Mouse (Mus musculus) E14TG2a.4 (cell line): ENCODE data around the gene Fmo1.

Experiments used
- H3K27me3 ChIP-seq: 2 replicates; pipeline ENCODE4 v1.6.1; 2014; ENCODE audit warnings: low read length, control low read depth; ENCODE audit not compliant: insufficient read depth
- H3K36me3 ChIP-seq: 2 replicates; pipeline ENCODE4 v1.6.1; 2014; ENCODE audit warnings: low read length, control low read depth; ENCODE audit not compliant: insufficient read depth
- H3K4me1 ChIP-seq: replicated peaks from 2 replicates; pipeline ENCODE4 v1.6.1; 2014; ENCODE audit warnings: low read depth, low read length, control low read depth
- H3K4me3 ChIP-seq: replicated peaks from 2 replicates; pipeline ENCODE4 v1.5.1; 2014; ENCODE audit warnings: mild to moderate bottlenecking, low read length
- H3K9me3 ChIP-seq: 2 replicates; pipeline ENCODE4 v1.6.1; 2014; ENCODE audit warnings: low read length, control low read depth
- CTCF ChIP-seq: conservative IDR thresholded peaks from 2 replicates; pipeline ENCODE4 v1.5.1; 2014; ENCODE audit warnings: low read length
- NANOG ChIP-seq: IDR thresholded peaks from 2 replicates; pipeline ENCODE4 v1.6.1; 2014; ENCODE audit warnings: borderline replicate concordance, low read length, mixed read lengths
- POU5F1 ChIP-seq: IDR thresholded peaks from 2 replicates; pipeline ENCODE4 v1.6.1; 2014; ENCODE audit warnings: low read length, borderline replicate concordance

Gene Fmo1

GRCm38 (mm10) chr1:162857766-162858747 lies 8.4 kb downstream of the Fmo1 start:
- Histone ChIP-seq H3K4me1 (peaks cover 9% of the 10 kb centered on the region), H3K36me3 (no peaks in the 10 kb centered on the region), H3K27me3 (peaks cover 11% of the 10 kb centered on the region; the same call in 1 of the 2 replicates), H3K9me3 (0 out of 2 replicates have a peak, but pooled peaks cover 5% of the 10 kb centered on the region), H3K4me3 (no peak overlapping the region)
- TF ChIP-seq NANOG (no peak), CTCF (no peak), POU5F1 (no peak)

- H3K27me3 ChIP-seq = peaks cover 11% of the 10 kb centered on the region; the same call in 1 of the 2 replicates
- H3K4me1 ChIP-seq = peaks cover 3% of the 10 kb centered on the region; the same call in 1 of the 2 replicates
- H3K4me3 ChIP-seq = no peak overlapping the region
- TF ChIP-seq CTCF = no peak
- TF ChIP-seq POU5F1 = no peak
- TF ChIP-seq NANOG = no peak
- 0 out of 2 replicates have a peak, but pooled peaks cover 5% of the 10 kb centered on the region for H3K9me3 ChIP-seq
- H3K36me3 ChIP-seq = no peaks in the 10 kb centered on the region
Observed at GRCm38 (mm10) chr1:162853812-162854482, 12.5 kb downstream of the Fmo1 start.

DNA sequence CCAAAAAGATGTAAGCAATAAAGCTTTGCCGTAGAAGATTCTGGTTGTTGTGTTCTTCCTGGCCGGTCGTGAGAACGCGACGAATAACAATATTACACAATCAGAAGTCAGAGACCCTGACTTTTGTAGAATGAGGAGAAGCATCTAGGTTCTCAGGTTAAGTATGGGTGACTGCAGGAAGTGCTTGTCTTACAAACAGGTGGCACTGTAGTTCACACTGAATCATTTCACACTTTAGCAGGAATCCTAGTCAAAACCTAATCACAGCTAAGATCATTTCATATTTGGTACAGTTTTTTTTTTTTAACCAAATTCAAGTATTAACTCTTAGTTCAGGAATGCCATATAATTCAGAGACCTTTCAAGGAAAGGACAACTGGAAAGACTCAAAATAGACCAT lies 18.9 kb downstream of the Fmo1 start:
- Histone ChIP-seq H3K36me3 (no peaks in the 10 kb centered on the region), H3K9me3 (no peaks in the 10 kb centered on the region), H3K4me1 (no peaks in the 10 kb centered on the region), H3K4me3 (no peak overlapping the region), H3K27me3 (no peaks in the 10 kb centered on the region)
- TF ChIP-seq POU5F1 (no peak), CTCF (no peak), NANOG (no peak)

DNA sequence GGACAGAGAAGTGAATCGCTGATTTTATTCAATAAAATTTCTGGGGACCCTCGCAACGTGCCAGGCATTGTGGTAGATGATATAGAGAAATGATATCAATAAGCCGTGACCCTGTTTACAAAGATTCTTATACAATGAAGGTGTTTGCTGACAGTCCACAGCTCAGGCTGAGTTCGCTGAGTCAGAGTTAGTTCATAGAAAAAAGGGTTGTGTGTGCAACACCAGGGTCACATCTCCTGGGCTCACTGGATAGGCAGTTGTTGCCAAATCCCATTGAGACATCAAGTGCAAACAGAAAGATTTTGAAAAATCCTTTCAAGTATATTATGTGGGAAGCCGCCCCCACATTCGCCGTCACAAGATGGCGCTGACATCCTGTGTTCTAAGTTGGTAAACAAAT lies 26.2 kb downstream of the Fmo1 start:
- TF ChIP-seq POU5F1 (no peak), CTCF (no peak), NANOG (no peak)
- no peaks in the 10 kb centered on the region for H3K9me3 ChIP-seq
- no peaks in the 10 kb centered on the region; the same call in 1 of the 2 replicates for H3K27me3 ChIP-seq
- H3K36me3 ChIP-seq = no peaks in the 10 kb centered on the region
- no peaks in the 10 kb centered on the region for H3K4me1 ChIP-seq
- no peak overlapping the region for H3K4me3 ChIP-seq

DNA sequence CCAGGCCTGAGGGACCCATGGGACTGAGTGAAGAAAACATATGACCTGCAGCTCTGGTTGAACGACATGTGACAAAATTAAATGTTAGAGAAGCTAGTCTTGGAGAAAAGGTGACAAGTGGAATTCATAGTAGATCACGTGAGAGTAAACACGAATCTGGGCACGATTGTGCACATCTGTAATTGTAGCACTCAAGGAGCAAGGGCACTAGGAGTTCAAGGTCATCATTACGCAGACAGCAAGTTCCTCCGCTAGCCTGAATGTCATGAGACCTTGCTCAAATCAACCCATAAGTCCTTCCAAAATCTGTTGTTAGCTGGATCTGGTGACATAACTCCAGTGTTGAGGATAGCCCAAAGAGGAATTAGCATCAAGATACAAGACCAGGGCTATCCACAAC lies 27.4 kb downstream of the Fmo1 start:
- Histone ChIP-seq H3K36me3 (no peaks in the 10 kb centered on the region), H3K27me3 (no peaks in the 10 kb centered on the region; the same call in 1 of the 2 replicates), H3K4me1 (no peaks in the 10 kb centered on the region), H3K4me3 (no peak overlapping the region), H3K9me3 (no peaks in the 10 kb centered on the region)
- no peak for TF ChIP-seq POU5F1
- no peak for TF ChIP-seq NANOG
- TF ChIP-seq CTCF = no peak

DNA sequence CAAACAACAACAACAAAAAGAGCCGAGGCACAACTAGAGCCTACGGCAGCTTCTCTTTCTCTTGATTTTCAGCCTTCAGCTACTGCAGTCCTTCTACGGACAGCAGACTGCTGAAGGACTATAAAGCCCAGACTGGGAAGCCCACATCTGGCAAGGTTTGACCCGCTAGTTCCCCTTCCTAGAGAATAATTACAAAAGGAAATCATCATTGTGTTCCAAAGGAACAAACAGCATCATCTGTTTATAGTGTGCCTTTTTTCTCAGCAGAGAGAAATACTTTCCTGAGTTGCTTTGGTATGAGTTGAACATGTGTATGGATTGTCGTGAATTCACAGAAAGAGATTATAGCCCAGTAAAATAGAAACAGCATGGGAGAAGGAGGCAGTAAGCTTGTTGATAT lies 32.1 kb downstream of the Fmo1 start:
- no peak for TF ChIP-seq POU5F1
- TF ChIP-seq CTCF = no peak
- no peak for TF ChIP-seq NANOG

GRCm38 (mm10) chr1:162832574-162832953 lies 33.8 kb downstream of the Fmo1 start:
- no peaks in the 10 kb centered on the region; the same call in 1 of the 2 replicates for H3K27me3 ChIP-seq
- no peak overlapping the region for H3K4me3 ChIP-seq
- H3K9me3 ChIP-seq = no peaks in the 10 kb centered on the region
- no peaks in the 10 kb centered on the region for H3K36me3 ChIP-seq
- H3K4me1 ChIP-seq = peaks cover 17% of the 10 kb centered on the region
- no peak for TF ChIP-seq NANOG
- no peak for TF ChIP-seq POU5F1
- TF ChIP-seq CTCF = no peak

More for the DNA sequence above, 32.1 kb downstream of the Fmo1 start:
- no peaks in the 10 kb centered on the region for H3K9me3 ChIP-seq
- H3K4me3 ChIP-seq = no peak overlapping the region
- peaks cover 17% of the 10 kb centered on the region for H3K4me1 ChIP-seq
- H3K27me3 ChIP-seq = no peaks in the 10 kb centered on the region; the same call in 1 of the 2 replicates
- no peaks in the 10 kb centered on the region for H3K36me3 ChIP-seq

- TF ChIP-seq CTCF = no peak
- peak; percentile 54; the same call in 1 of the 2 replicates for TF ChIP-seq NANOG
- no peak for TF ChIP-seq POU5F1
- Histone ChIP-seq H3K4me1 (peaks cover 17% of the 10 kb centered on the region), H3K9me3 (no peaks in the 10 kb centered on the region), H3K4me3 (no peak overlapping the region), H3K36me3 (no peaks in the 10 kb centered on the region), H3K27me3 (no peaks in the 10 kb centered on the region)
Observed at GRCm38 (mm10) chr1:162831838-162832573, 34.4 kb downstream of the Fmo1 start.
